Mouse (Mus musculus) CH12.LX (cell line): ENCODE measurements at regions not wholly inside any gene's neighbourhood (a gene's known extent, or its start where the extent isn't known, plus 50 kb on each side); places are given as distances from the start of the nearest gene placed in this dataset.

ENCODE experiments used
- CHD1 ChIP-seq: IDR thresholded peaks from 2 replicates; pipeline ENCODE4 v1.6.1; 2012; ENCODE audit warnings: low read depth, low read length, improper control_type of control experiment, inconsistent platforms
- CTCF ChIP-seq, 2 experiments: IDR thresholded peaks in 1 of 2; conservative IDR thresholded peaks in 1 of 2; 2 replicates each; pipeline ENCODE4 v1.5.1; 2011 to 2012; ENCODE audit warnings: low read depth in 2 of 2, low read length in 2 of 2, improper control_type of control experiment in 1 of 2, inconsistent platforms in 1 of 2, mild to moderate bottlenecking in 1 of 2, moderate library complexity in 1 of 2
- ELF1 ChIP-seq: IDR thresholded peaks from 2 replicates; pipeline ENCODE4 v1.6.1; 2014; ENCODE audit warnings: low read depth, mild to moderate bottlenecking, inconsistent platforms, low read length, improper control_type of control experiment
- MAX ChIP-seq: IDR thresholded peaks from 2 replicates; pipeline ENCODE4 v1.6.1; 2011; ENCODE audit warnings: low read length, improper control_type of control experiment
- MAZ ChIP-seq: IDR thresholded peaks from 2 replicates; pipeline ENCODE4 v1.6.1; 2012; ENCODE audit warnings: low read depth, mild to moderate bottlenecking, inconsistent platforms, low read length, improper control_type of control experiment, moderate library complexity
- MXI1 ChIP-seq: IDR thresholded peaks from 2 replicates; pipeline ENCODE4 v1.6.1; 2011; ENCODE audit warnings: mild to moderate bottlenecking, low read depth, low read length, improper control_type of control experiment
- NRF1 ChIP-seq: IDR thresholded peaks from 2 replicates; pipeline ENCODE4 v1.6.1; 2014; ENCODE audit warnings: low read depth, mild to moderate bottlenecking, inconsistent platforms, low read length, improper control_type of control experiment, moderate library complexity
- POLR2A ChIP-seq: IDR thresholded peaks from 2 replicates; pipeline ENCODE4 v1.6.1; 2011; ENCODE audit warnings: low read depth, mild to moderate bottlenecking, improper control_type of control experiment, low read length
- POLR2AphosphoS2 ChIP-seq: IDR thresholded peaks from 2 replicates; pipeline ENCODE4 v1.6.1; 2011; ENCODE audit warnings: low read depth, low read length, improper control_type of control experiment
- SIN3A ChIP-seq: IDR thresholded peaks from 2 replicates; pipeline ENCODE4 v1.6.1; 2012; ENCODE audit warnings: low read length, improper control_type of control experiment, inconsistent platforms
- SMC3 ChIP-seq: IDR thresholded peaks from 2 replicates; pipeline ENCODE4 v1.6.1; 2011; ENCODE audit warnings: low read depth, low read length, improper control_type of control experiment
- USF1 ChIP-seq: IDR thresholded peaks from 2 replicates; pipeline ENCODE4 v1.6.1; 2014; ENCODE audit warnings: low read depth, mild to moderate bottlenecking, inconsistent platforms, low read length, improper control_type of control experiment
- ZC3H11A ChIP-seq: IDR thresholded peaks from 2 replicates; pipeline ENCODE4 v1.6.1; 2012; ENCODE audit warnings: low read depth, mild to moderate bottlenecking, inconsistent platforms, low read length, improper control_type of control experiment

DNA sequence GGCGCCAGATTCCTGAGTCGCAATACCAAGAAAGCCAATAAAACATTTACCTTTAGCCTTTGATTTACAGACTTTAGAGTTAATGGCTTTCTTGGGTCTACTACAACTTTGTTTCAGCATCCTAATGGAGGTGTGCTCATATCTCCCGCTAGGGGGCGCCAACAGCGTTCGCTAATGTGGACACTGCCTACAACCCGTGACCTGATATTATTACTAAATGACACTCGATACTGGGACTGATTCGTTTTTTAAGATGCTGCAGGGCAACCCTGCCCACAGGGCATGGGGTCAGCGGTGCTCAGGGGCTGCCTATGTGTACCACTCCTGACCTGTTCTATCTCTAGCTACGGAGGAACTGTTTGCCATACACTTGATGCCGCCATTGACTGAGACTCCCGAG lies 87.4 kb upstream of the Cxcl12 start:
- TF ChIP-seq SIN3A = no peak
- no peak for TF ChIP-seq POLR2A
- TF ChIP-seq MAX = no peak
- peak; percentile 67 to 76 for TF ChIP-seq CTCF (conservative IDR thresholded peaks at IDR 0.05 in 1 of 2, IDR thresholded peaks at IDR 0.05 in 1 of 2; ENCODE audit: low read depth in 2 of 2, low read length in 2 of 2)
- no peak for TF ChIP-seq ZC3H11A
- no peak for TF ChIP-seq USF1
- TF ChIP-seq NRF1 = no peak
- no peak for TF ChIP-seq MAZ
- no peak for TF ChIP-seq MXI1
- no peak for TF ChIP-seq CHD1
- no peak for TF ChIP-seq POLR2AphosphoS2
- TF ChIP-seq ELF1 = no peak
- TF ChIP-seq SMC3 = peak; percentile 37
